Mouse (Mus musculus): ENCODE measurements around the gene Creg2. TPM values are rescaled to one million over a fixed set of nuclear protein-coding genes. Genes with fewer than 3 reads are reported as not detected.

Creg2 gene
- polyA plus RNA-seq, 1 experiment from 2014 or later, result 0.22 TPM

GRCm38 (mm10) chr1:39590193-39590592 is 61.1 kb downstream of the Creg2 start:
- H3K9me3 ChIP-seq (ENCODE audit: control insufficient read depth, low read length), result no peaks in the 10 kb centered on the region
- no peak overlapping the region for H3K4me2 ChIP-seq (ENCODE audit: low read depth, low read length)
- no peak for ATAC-seq
- no peak overlapping the region for H3K9ac ChIP-seq (ENCODE audit: low read depth, low read length)
- WGBS, result 81% methylated on average over 5 of the region's 5 CpGs
- H3K27me3 ChIP-seq (replicated peaks; ENCODE audit: control insufficient read depth, insufficient read depth, low read length), result no peaks in the 10 kb centered on the region
- H3K4me1 ChIP-seq (ENCODE audit: control insufficient read depth, insufficient read depth, low read length), result peaks cover 5% of the 10 kb centered on the region; the same call in 1 of the 2 replicates
- H3K36me3 ChIP-seq (ENCODE audit: control insufficient read depth, insufficient read depth, low read length), result no peaks in the 10 kb centered on the region
- H3K27ac ChIP-seq (ENCODE audit: low read length), result no peak overlapping the region
- no peak overlapping the region for H3K4me3 ChIP-seq (ENCODE audit: low read length)

GRCm38 (mm10) chr1:39585416-39585815 is 65.9 kb downstream of the Creg2 start:
- Histone ChIP-seq H3K27me3 (replicated peaks; ENCODE audit: control insufficient read depth, insufficient read depth, low read length) (no peaks in the 10 kb centered on the region), H3K9me3 (ENCODE audit: control insufficient read depth, low read length) (no peaks in the 10 kb centered on the region), H3K36me3 (ENCODE audit: control insufficient read depth, insufficient read depth, low read length) (no peaks in the 10 kb centered on the region), H3K4me2 (ENCODE audit: low read depth, low read length) (no peak overlapping the region), H3K4me3 (ENCODE audit: low read length) (no peak overlapping the region), H3K4me1 (ENCODE audit: control insufficient read depth, insufficient read depth, low read length) (no peaks in the 10 kb centered on the region), H3K27ac (ENCODE audit: low read length) (no peak overlapping the region), H3K9ac (ENCODE audit: low read depth, low read length) (no peak overlapping the region)
- WGBS, result 78% methylated on average over 9 of the region's 9 CpGs
- ATAC-seq, result no peak

- 89% methylated on average over 9 of the region's 9 CpGs for WGBS
- ATAC-seq, result no peak
- Histone ChIP-seq H3K27me3 (replicated peaks; ENCODE audit: control insufficient read depth, insufficient read depth, low read length) (no peaks in the 10 kb centered on the region), H3K36me3 (ENCODE audit: control insufficient read depth, insufficient read depth, low read length) (no peaks in the 10 kb centered on the region), H3K27ac (ENCODE audit: low read length) (no peak overlapping the region), H3K9me3 (ENCODE audit: control insufficient read depth, low read length) (no peaks in the 10 kb centered on the region), H3K4me1 (ENCODE audit: control insufficient read depth, insufficient read depth, low read length) (no peaks in the 10 kb centered on the region), H3K9ac (ENCODE audit: low read depth, low read length) (no peak overlapping the region), H3K4me3 (ENCODE audit: low read length) (no peak overlapping the region), H3K4me2 (ENCODE audit: low read depth, low read length) (no peak overlapping the region)
Observed at GRCm38 (mm10) chr1:39583173-39583572, 68.1 kb downstream of the Creg2 start.

GRCm38 (mm10) chr1:39581215-39581614 is 70.1 kb downstream of the Creg2 start:
- H3K4me2 ChIP-seq (ENCODE audit: low read depth, low read length), result no peak overlapping the region
- H3K4me3 ChIP-seq (ENCODE audit: low read length), result no peak overlapping the region
- H3K36me3 ChIP-seq (ENCODE audit: control insufficient read depth, insufficient read depth, low read length), result no peaks in the 10 kb centered on the region
- no peaks in the 10 kb centered on the region for H3K9me3 ChIP-seq (ENCODE audit: control insufficient read depth, low read length)
- H3K9ac ChIP-seq (ENCODE audit: low read depth, low read length), result no peak overlapping the region
- H3K27me3 ChIP-seq (replicated peaks; ENCODE audit: control insufficient read depth, insufficient read depth, low read length), result no peaks in the 10 kb centered on the region
- ATAC-seq, result no peak
- 72% methylated on average over 2 of the region's 3 CpGs for WGBS
- peaks cover 5% of the 10 kb centered on the region; the same call in 1 of the 2 replicates for H3K4me1 ChIP-seq (ENCODE audit: control insufficient read depth, insufficient read depth, low read length)
- no peak overlapping the region for H3K27ac ChIP-seq (ENCODE audit: low read length)

GRCm38 (mm10) chr1:39579139-39579538 is 72.1 kb downstream of the Creg2 start:
- 77% methylated on average over 6 of the region's 6 CpGs for whole genome bisulfite sequencing
- H3K4me1 ChIP-seq (ENCODE audit: control insufficient read depth, insufficient read depth, low read length), result peaks cover 18% of the 10 kb centered on the region
- ATAC-seq, result no peak
- H3K27ac ChIP-seq (ENCODE audit: low read length), result no peak overlapping the region
- no peak overlapping the region for H3K9ac ChIP-seq (ENCODE audit: low read depth, low read length)
- H3K27me3 ChIP-seq (replicated peaks; ENCODE audit: control insufficient read depth, insufficient read depth, low read length), result no peaks in the 10 kb centered on the region
- no peaks in the 10 kb centered on the region for H3K9me3 ChIP-seq (ENCODE audit: control insufficient read depth, low read length)
- H3K4me2 ChIP-seq (ENCODE audit: low read depth, low read length), result no peak overlapping the region
- H3K4me3 ChIP-seq (ENCODE audit: low read length), result no peak overlapping the region
- no peaks in the 10 kb centered on the region for H3K36me3 ChIP-seq (ENCODE audit: control insufficient read depth, insufficient read depth, low read length)

- H3K9me3 ChIP-seq (ENCODE audit: control insufficient read depth, low read length), result no peaks in the 10 kb centered on the region
- peak overlapping the region; percentile 50 for H3K27ac ChIP-seq (ENCODE audit: low read length)
- H3K9ac ChIP-seq (ENCODE audit: low read depth, low read length), result no peak overlapping the region
- H3K36me3 ChIP-seq (ENCODE audit: control insufficient read depth, insufficient read depth, low read length), result no peaks in the 10 kb centered on the region
- H3K4me1 ChIP-seq (ENCODE audit: control insufficient read depth, insufficient read depth, low read length), result peaks cover 20% of the 10 kb centered on the region
- H3K27me3 ChIP-seq (replicated peaks; ENCODE audit: control insufficient read depth, insufficient read depth, low read length), result no peaks in the 10 kb centered on the region
- H3K4me3 ChIP-seq (ENCODE audit: low read length), result no peak overlapping the region
- H3K4me2 ChIP-seq (ENCODE audit: low read depth, low read length), result no peak overlapping the region
- no peak for ATAC-seq
- 75% methylated on average over 5 of the region's 5 CpGs for WGBS
Observed at GRCm38 (mm10) chr1:39578446-39578845, 72.8 kb downstream of the Creg2 start.

- Histone ChIP-seq H3K27me3 (replicated peaks; ENCODE audit: control insufficient read depth, insufficient read depth, low read length) (no peaks in the 10 kb centered on the region), H3K9me3 (ENCODE audit: control insufficient read depth, low read length) (no peaks in the 10 kb centered on the region), H3K36me3 (ENCODE audit: control insufficient read depth, insufficient read depth, low read length) (no peaks in the 10 kb centered on the region), H3K27ac (ENCODE audit: low read length) (peak within 1 kb of the TSS; percentile 98), H3K4me2 (ENCODE audit: low read depth, low read length) (peak within 1 kb of the TSS; percentile 58), H3K4me1 (ENCODE audit: control insufficient read depth, insufficient read depth, low read length) (peaks cover 26% of the 10 kb centered on the region), H3K9ac (ENCODE audit: low read depth, low read length) (peak within 1 kb of the TSS; percentile 92), H3K4me3 (ENCODE audit: low read length) (peak within 1 kb of the TSS; percentile 92)
- WGBS, result under 1% methylated on average over 49 of the region's 49 CpGs
- ATAC-seq, result peak; percentile 94
Observed at GRCm38 (mm10) chr1:39577253-39577705, 74.0 kb downstream of the Creg2 start, which contains the start of gene Rnf149. TSS of gene Rnf149 (minus strand) at chr1:39577405.

GRCm38 (mm10) chr1:39576431-39577243 is 74.6 kb downstream of the Creg2 start:
- H3K4me1 ChIP-seq (ENCODE audit: control insufficient read depth, insufficient read depth, low read length), result peaks cover 28% of the 10 kb centered on the region
- peak overlapping the region; percentile 58 for H3K4me2 ChIP-seq (ENCODE audit: low read depth, low read length)
- no peaks in the 10 kb centered on the region for H3K36me3 ChIP-seq (ENCODE audit: control insufficient read depth, insufficient read depth, low read length)
- no peaks in the 10 kb centered on the region for H3K27me3 ChIP-seq (replicated peaks; ENCODE audit: control insufficient read depth, insufficient read depth, low read length)
- peak overlapping the region; percentile 92 for H3K4me3 ChIP-seq (ENCODE audit: low read length)
- peak overlapping the region; percentile 92 for H3K9ac ChIP-seq (ENCODE audit: low read depth, low read length)
- H3K9me3 ChIP-seq (ENCODE audit: control insufficient read depth, low read length), result no peaks in the 10 kb centered on the region
- under 1% methylated on average over 88 of the region's 88 CpGs for WGBS
- H3K27ac ChIP-seq (ENCODE audit: low read length), result peak overlapping the region; percentile 98
- ATAC-seq, result peak; percentile 66

- no peaks in the 10 kb centered on the region for H3K27me3 ChIP-seq (replicated peaks; ENCODE audit: control insufficient read depth, insufficient read depth, low read length)
- H3K36me3 ChIP-seq (ENCODE audit: control insufficient read depth, insufficient read depth, low read length), result no peaks in the 10 kb centered on the region
- H3K4me2 ChIP-seq (ENCODE audit: low read depth, low read length), result peak overlapping the region; percentile 58
- H3K9me3 ChIP-seq (ENCODE audit: control insufficient read depth, low read length), result no peaks in the 10 kb centered on the region
- peak overlapping the region; percentile 92 for H3K9ac ChIP-seq (ENCODE audit: low read depth, low read length)
- ATAC-seq, result no peak
- peaks cover 33% of the 10 kb centered on the region for H3K4me1 ChIP-seq (ENCODE audit: control insufficient read depth, insufficient read depth, low read length)
- peak overlapping the region; percentile 92 for H3K4me3 ChIP-seq (ENCODE audit: low read length)
- 12% methylated on average over 8 of the region's 8 CpGs for WGBS
- no peak overlapping the region for H3K27ac ChIP-seq (ENCODE audit: low read length)
Observed at GRCm38 (mm10) chr1:39575778-39576375, 75.4 kb downstream of the Creg2 start.

Measured in intestine, embryonic 16.5 days (tissue).